13 mouse cellular contexts compared by ENCODE assay signal in genomic region chr17:36309293-36309692, GRCm38 (mm10). TPM values are rescaled to one million over a fixed set of nuclear protein-coding genes. Genes with fewer than 3 reads are reported as not detected.
"Had no signal": no experiment of that assay in that cellular context is flagged by ENCODE, and none has a peak within 500 bp of the region (broad histone marks: within the 10 kb centered on the region; RNA-seq: fewer than 3 reads in every experiment).

No protein-coding gene starts in this region.

- H3K36me3 ChIP-seq: limb, embryonic 12.5 days had no signal

- ATAC-seq: intestine, postnatal 0 days; lung, postnatal 0 days had no signal

- H3K27ac ChIP-seq: layer of hippocampus, adult 2 months; limb, embryonic 12.5 days; liver, embryonic 14.5 days; macrophage; stomach, postnatal 0 days had no signal

- H3K4me3 ChIP-seq: layer of hippocampus, adult 2 months; limb, embryonic 12.5 days had no signal

- H3K4me2 ChIP-seq: limb, embryonic 12.5 days had no signal

- H3K9ac ChIP-seq: limb, embryonic 12.5 days; liver, embryonic 14.5 days had no signal

- H3K4me1 ChIP-seq: limb, embryonic 12.5 days had no signal

- H3K9me3 ChIP-seq: limb, embryonic 12.5 days had no signal

RNA-seq across cellular contexts. Expression of gene H2-M10.1, which starts 16.7 kb away (rescaled TPM):
- total RNA-seq: layer of hippocampus, adult 2 months; layer of hippocampus, postnatal 10 days; left cerebral cortex, postnatal 36 days; liver, adult 2 months; megakaryocyte-erythroid progenitor cell, adult 5-6 weeks; monocyte, adult 5-6 weeks; neutrophil, adult 5-6 weeks had no signal
- polyA plus RNA-seq: intestine, postnatal 0 days; limb, embryonic 12.5 days; liver, adult 2 months; liver, embryonic 14.5 days; lung, postnatal 0 days; macrophage; stomach, postnatal 0 days had no signal

RNA-seq across cellular contexts. Expression of gene H2-M10.2, which starts 23.0 kb away (rescaled TPM):
- total RNA-seq: layer of hippocampus, adult 2 months; layer of hippocampus, postnatal 10 days; left cerebral cortex, postnatal 36 days; liver, adult 2 months; megakaryocyte-erythroid progenitor cell, adult 5-6 weeks; monocyte, adult 5-6 weeks; neutrophil, adult 5-6 weeks had no signal
- polyA plus RNA-seq: intestine, postnatal 0 days; limb, embryonic 12.5 days; liver, adult 2 months; liver, embryonic 14.5 days; lung, postnatal 0 days; macrophage; stomach, postnatal 0 days had no signal

RNA-seq across cellular contexts. Expression of gene H2-M10.3, which starts 58.9 kb away (rescaled TPM):
- total RNA-seq: layer of hippocampus, adult 2 months; layer of hippocampus, postnatal 10 days; left cerebral cortex, postnatal 36 days; liver, adult 2 months; megakaryocyte-erythroid progenitor cell, adult 5-6 weeks; monocyte, adult 5-6 weeks; neutrophil, adult 5-6 weeks had no signal
- polyA plus RNA-seq: intestine, postnatal 0 days; limb, embryonic 12.5 days; liver, adult 2 months; liver, embryonic 14.5 days; lung, postnatal 0 days; macrophage; stomach, postnatal 0 days had no signal
